Mouse (Mus musculus) MN1 (cell line): ENCODE data around the gene A930004D18Rik.

Source experiments
- DNase-seq: peaks from one replicate; pipeline ENCODE4 v3.0.0-alpha.2; 2016; ENCODE audit warnings: low spot score

A930004D18Rik gene

GRCm38 (mm10) chr2:18053243-18053950, 15.9 kb upstream of the A930004D18Rik start:
- DNase-seq = no peak

GRCm38 (mm10) chr2:18052581-18052980, 15.0 kb upstream of the A930004D18Rik start:
- DNase-seq = no peak

GRCm38 (mm10) chr2:18051831-18052170, 14.3 kb upstream of the A930004D18Rik start:
- no peak for DNase-seq

- no peak for DNase-seq
Measured at GRCm38 (mm10) chr2:18051026-18051830, 13.7 kb upstream of the A930004D18Rik start.

- DNase-seq = no peak
Measured at GRCm38 (mm10) chr2:18050541-18050985, 13.0 kb upstream of the A930004D18Rik start.

GRCm38 (mm10) chr2:18050018-18050417, 12.5 kb upstream of the A930004D18Rik start:
- DNase-seq = no peak

- no peak for DNase-seq
Measured at GRCm38 (mm10) chr2:18049279-18049821, 11.8 kb upstream of the A930004D18Rik start.

GRCm38 (mm10) chr2:18048453-18049075, 11.0 kb upstream of the A930004D18Rik start, which contains the start of gene Skida1:
Skida1 (minus strand) TSS chr2:18049051.
- DNase-seq = peak; percentile 59

- peak; percentile 72 for DNase-seq
Measured at GRCm38 (mm10) chr2:18047646-18048452, 10.3 kb upstream of the A930004D18Rik start.

GRCm38 (mm10) chr2:18046758-18047645, 9.5 kb upstream of the A930004D18Rik start:
- peak; percentile 69 for DNase-seq

- DNase-seq = no peak
Measured at GRCm38 (mm10) chr2:18046186-18046585, 8.6 kb upstream of the A930004D18Rik start.

- no peak for DNase-seq
Measured at GRCm38 (mm10) chr2:18045781-18046181, 8.2 kb upstream of the A930004D18Rik start.

- DNase-seq = no peak
Measured at GRCm38 (mm10) chr2:18045143-18045780, 7.7 kb upstream of the A930004D18Rik start.

GRCm38 (mm10) chr2:18041199-18041885, 3.8 kb upstream of the A930004D18Rik start:
- no peak for DNase-seq

- no peak for DNase-seq
Measured at GRCm38 (mm10) chr2:18040347-18041160, 3.0 kb upstream of the A930004D18Rik start.

GRCm38 (mm10) chr2:18039566-18040290, 2.2 kb upstream of the A930004D18Rik start:
- no peak for DNase-seq

- DNase-seq = no peak
Measured at GRCm38 (mm10) chr2:18038895-18039371, 1.4 kb upstream of the A930004D18Rik start.
